Mouse (Mus musculus) olfactory bulb, adult 2 months (tissue): ENCODE data around the gene Eif2ak4. TPM values are rescaled to one million over a fixed set of nuclear protein-coding genes. Genes with fewer than 3 reads are reported as not detected.
A peak's percentile ranks its signal among the peaks of the same experiment; 100 is the strongest.

ENCODE experiments used
- H3K27ac ChIP-seq: fragments of 200-500 bp; 2 replicates; pipeline ENCODE4 v1.5.1; 2012; ENCODE audit warnings: low read depth, low read length; ENCODE audit not compliant: insufficient read depth
- H3K4me1 ChIP-seq: fragments of 200-500 bp; 2 replicates; pipeline ENCODE4 v1.6.1; 2012; ENCODE audit warnings: low read length; ENCODE audit not compliant: control insufficient read depth, insufficient read depth
- H3K4me3 ChIP-seq: fragments of 200-500 bp; 2 replicates; pipeline ENCODE4 v1.5.1; 2012; ENCODE audit warnings: mild to moderate bottlenecking, low read depth, low read length, moderate library complexity; ENCODE audit not compliant: insufficient read depth
- CTCF ChIP-seq: fragments of 200-500 bp; IDR thresholded peaks from 2 replicates; pipeline ENCODE4 v1.5.1; 2012; ENCODE audit warnings: low read depth, mild to moderate bottlenecking, low read length, moderate library complexity; ENCODE audit not compliant: insufficient read depth
- POLR2A ChIP-seq: fragments of 200-500 bp; IDR thresholded peaks from 2 replicates; pipeline ENCODE4 v1.6.1; 2012; ENCODE audit warnings: mild to moderate bottlenecking, low read depth, low read length, moderate library complexity; ENCODE audit not compliant: insufficient read depth
- WGBS: fragments of 180-500 bp; shearing (Covaris S2); methylation state at CpG from one replicate; pipeline ENCODE4 v1.1.7; 2018; 5-methylcytosine and 5-hydroxymethylcytosine counted together
- polyA plus RNA-seq: library from polyadenylated mRNA; stranded (reverse); fragments of >200 nt; gene quantifications from 2 replicates; pipeline ENCODE4 v1.2.4, GENCODE M21; 2012; ENCODE audit warnings: low replicate concordance; ENCODE audit not compliant: missing spikeins, insufficient read depth, insufficient read length

The Eif2ak4 gene
- polyA plus RNA-seq, 1 experiment: not detected

- 18% methylated on average over 13 of the region's 13 CpGs for WGBS
- Histone ChIP-seq H3K4me3 (no peak overlapping the region), H3K4me1 (peaks cover 8% of the 10 kb centered on the region), H3K27ac (peak overlapping the region; percentile 58; the same call in 1 of the 2 replicates)
- TF ChIP-seq POLR2A (no peak), CTCF (no peak)
Measured at GRCm38 (mm10) chr2:118445696-118446674, 57.6 kb downstream of the Eif2ak4 start.

GRCm38 (mm10) chr2:118448181-118448580 lies 59.8 kb downstream of the Eif2ak4 start:
- Histone ChIP-seq H3K27ac (no peak overlapping the region), H3K4me1 (peaks cover 8% of the 10 kb centered on the region), H3K4me3 (no peak overlapping the region)
- WGBS: 74% methylated on average over 12 of the region's 12 CpGs
- TF ChIP-seq CTCF (no peak), POLR2A (no peak)

GRCm38 (mm10) chr2:118451056-118451455 lies 62.6 kb downstream of the Eif2ak4 start:
- TF ChIP-seq CTCF (no peak), POLR2A (no peak)
- 97% methylated on average over 6 of the region's 6 CpGs for WGBS

DNA sequence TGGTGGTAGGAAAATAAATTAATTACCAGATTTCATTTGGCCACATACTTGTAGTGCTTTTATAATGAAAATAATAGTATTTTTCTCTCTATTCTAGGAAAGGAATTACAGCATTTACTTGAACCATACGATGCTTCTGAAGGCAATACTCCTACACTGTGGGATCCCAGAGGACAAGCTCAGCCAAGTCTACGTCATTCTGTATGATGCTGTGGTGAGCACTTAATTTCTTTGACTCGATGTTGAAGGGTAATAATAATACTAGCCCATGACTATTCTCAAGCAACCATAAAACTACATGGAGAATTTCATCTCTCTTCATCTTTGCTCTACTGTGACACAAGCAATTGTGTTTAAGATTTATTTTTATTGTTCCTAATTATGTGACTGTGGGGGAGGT lies 68.6 kb downstream of the Eif2ak4 start:
- WGBS: 38% methylated on average over 3 of the region's 3 CpGs
- Histone ChIP-seq H3K4me3 (no peak overlapping the region), H3K4me1 (peaks cover 21% of the 10 kb centered on the region), H3K27ac (no peak overlapping the region)
- no peak for TF ChIP-seq CTCF
- no peak for TF ChIP-seq POLR2A

More at GRCm38 (mm10) chr2:118451056-118451455, 62.6 kb downstream of the Eif2ak4 start:
- H3K27ac ChIP-seq: no peak overlapping the region
- no peak overlapping the region for H3K4me3 ChIP-seq
- H3K4me1 ChIP-seq: peaks cover 6% of the 10 kb centered on the region

DNA sequence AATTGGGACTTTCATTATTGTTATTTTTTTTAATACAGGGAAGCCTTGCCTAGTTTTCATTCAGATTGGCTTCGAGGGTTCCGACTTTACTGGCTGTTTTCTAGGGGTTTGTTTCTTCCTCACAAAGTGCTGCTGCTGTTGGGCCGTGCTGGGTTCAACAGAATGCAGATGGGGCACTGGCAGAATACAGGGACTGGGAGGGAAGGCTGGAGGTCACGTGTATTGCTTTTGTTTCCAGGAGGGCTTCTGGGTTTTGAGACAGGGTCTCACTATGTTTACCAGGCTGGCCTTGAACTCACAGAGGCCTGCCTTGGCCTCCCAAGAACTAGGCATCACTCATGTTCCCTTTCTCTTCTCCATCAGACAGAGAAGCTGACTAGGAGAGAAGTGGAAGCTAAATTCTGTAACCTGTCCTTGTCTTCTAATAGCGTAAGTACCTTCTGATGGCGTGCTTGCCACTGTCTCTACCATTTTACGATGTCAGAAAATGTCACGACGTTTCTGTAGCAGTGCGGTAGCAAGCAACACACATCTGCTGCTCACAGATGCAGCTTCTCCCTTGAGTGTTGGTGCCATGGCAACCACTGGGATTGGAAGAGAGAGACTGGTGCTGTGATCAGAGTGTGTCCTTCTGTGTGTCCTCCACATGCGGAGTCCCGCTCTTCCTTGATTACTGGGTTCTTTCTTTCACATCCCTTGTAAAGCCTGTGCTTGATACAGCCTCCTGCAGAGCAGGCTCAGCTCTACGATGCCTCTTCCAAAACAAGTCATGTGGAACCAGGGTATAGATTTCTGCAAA lies 69.2 kb downstream of the Eif2ak4 start:
- Histone ChIP-seq H3K4me3 (no peak overlapping the region), H3K4me1 (peaks cover 24% of the 10 kb centered on the region), H3K27ac (peak overlapping the region; percentile 74)
- TF ChIP-seq CTCF (no peak), POLR2A (no peak)
- WGBS: 46% methylated on average over 13 of the region's 13 CpGs

DNA sequence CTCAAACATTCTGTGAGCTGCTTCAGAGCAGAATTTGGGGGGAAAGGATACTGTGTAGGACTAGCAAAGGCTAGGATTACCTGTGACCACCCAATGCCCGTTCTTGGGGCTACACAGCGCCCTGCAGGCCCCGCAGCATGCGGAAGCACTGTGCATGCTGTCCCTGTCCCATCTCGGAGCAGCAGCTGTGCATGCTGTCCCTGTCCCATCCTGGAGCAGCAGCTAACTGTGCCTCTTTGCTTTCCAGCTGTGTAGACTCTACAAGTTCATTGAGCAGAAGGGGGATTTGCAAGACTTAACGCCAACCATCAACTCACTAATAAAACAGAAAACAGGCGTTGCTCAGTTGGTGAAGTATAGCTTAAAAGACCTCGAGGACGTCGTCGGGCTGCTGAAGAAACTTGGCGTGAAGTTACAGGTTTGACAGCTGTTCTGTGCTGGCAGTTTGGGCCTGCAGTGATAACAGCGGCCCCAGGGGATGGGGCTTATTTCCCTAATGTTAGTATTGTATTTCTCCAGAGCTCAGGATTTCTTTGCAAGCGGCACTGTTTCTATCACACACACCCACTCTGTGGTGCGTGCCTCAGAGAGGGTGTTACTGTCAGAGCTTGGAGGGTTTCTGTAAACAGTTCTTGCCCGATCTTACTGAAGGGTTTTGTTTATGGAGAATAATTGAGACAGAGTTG lies 73.2 kb downstream of the Eif2ak4 start:
- no peak for TF ChIP-seq POLR2A
- Histone ChIP-seq H3K4me3 (no peak overlapping the region), H3K27ac (no peak overlapping the region), H3K4me1 (peaks cover 29% of the 10 kb centered on the region)
- WGBS: 44% methylated on average over 16 of the region's 16 CpGs

DNA sequence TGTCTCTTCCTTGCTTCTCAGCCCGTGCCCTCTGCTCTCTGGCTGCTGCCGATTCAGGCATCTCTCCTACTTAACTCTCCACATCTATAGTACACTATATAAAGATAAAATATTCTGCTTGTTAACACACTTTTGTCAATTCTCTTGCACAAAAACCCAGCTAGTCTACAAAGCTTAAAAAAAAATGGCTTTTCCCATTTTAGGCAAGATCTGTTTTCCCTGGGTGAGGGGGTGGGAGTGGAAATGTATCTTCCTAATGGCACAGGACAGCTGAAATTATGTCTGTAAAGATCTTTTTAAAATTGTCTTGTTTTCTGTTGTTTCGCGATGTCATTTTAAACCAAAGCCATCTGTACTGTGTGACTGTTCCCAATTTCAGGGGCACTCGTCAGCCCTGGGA lies 75.1 kb downstream of the Eif2ak4 start:
- peaks cover 24% of the 10 kb centered on the region for H3K4me1 ChIP-seq
- TF ChIP-seq CTCF (no peak), POLR2A (no peak)
- no peak overlapping the region for H3K27ac ChIP-seq
- WGBS: 64% methylated on average over 5 of the region's 5 CpGs
- H3K4me3 ChIP-seq: no peak overlapping the region

GRCm38 (mm10) chr2:118464450-118464849 lies 76.0 kb downstream of the Eif2ak4 start:
- H3K27ac ChIP-seq: no peak overlapping the region
- H3K4me3 ChIP-seq: no peak overlapping the region
- H3K4me1 ChIP-seq: peaks cover 24% of the 10 kb centered on the region
- 75% methylated on average over 3 of the region's 3 CpGs for WGBS
- TF ChIP-seq POLR2A: no peak
- no peak for TF ChIP-seq CTCF

GRCm38 (mm10) chr2:118465894-118466293 lies 77.5 kb downstream of the Eif2ak4 start:
- Histone ChIP-seq H3K4me1 (peaks cover 23% of the 10 kb centered on the region), H3K27ac (no peak overlapping the region), H3K4me3 (no peak overlapping the region)
- 80% methylated on average over 2 of the region's 2 CpGs for WGBS
- TF ChIP-seq CTCF (no peak), POLR2A (no peak)
